Mouse (Mus musculus) sigmoid colon, adult 10 weeks (tissue): ENCODE measurements around the gene Dut. TPM values are rescaled to one million over a fixed set of nuclear protein-coding genes. Genes with fewer than 3 reads are reported as not detected.

ENCODE experiments used
- polyA plus RNA-seq: library from polyadenylated mRNA; stranded (reverse); fragments of 350-450 nt; fragmentation: Illumina TruSeq; extraction: RNeasy Lipid Tissue Mini Kit (QIAGEN cat#74804); gene quantifications from one replicate; pipeline ENCODE4 v1.2.3, GENCODE M21; 2014; ENCODE audit warnings: low read depth, low replicate concordance

The Dut gene
- polyA plus RNA-seq: 17.7 TPM

DNA sequence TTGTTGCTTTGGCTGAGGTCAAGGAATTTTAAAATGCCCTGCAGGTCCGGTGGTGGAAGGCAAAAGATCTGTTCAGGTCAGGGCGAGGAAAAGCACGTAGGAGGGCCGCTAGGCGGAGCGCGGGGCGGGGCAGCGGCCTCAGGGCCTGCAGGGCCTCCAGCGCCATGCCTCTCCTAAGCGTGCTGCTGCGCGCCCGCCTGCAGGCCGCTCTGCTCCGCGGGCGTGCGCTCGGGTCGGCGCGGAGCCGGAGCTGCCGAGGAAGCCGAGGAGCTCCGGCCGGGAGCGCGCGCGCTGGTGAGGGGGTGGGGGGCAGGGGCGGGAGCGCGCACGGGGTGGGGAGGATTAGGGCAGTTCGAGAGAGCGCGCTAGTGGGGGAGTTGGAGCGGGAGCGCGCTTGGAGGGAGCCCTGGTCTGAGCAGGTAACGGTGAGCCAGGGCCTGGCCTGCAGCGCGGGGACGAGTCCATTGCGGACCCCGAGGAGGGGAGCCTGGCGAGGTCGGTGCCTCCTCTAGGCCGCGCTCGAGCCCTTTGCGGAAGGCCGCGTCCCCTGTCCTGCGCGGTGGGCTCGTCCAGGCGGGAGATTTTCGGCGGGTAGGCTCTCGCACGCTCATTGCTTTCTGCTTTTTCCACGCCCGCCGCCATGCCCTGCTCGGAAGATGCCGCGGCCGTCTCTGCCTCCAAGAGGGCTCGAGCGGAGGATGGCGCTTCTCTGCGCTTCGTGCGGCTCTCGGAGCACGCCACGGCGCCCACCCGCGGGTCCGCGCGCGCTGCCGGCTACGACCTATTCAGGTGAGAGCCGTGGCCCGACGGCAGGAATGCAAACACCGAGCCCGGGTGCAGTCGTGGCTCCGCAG lies at the start of gene Dut:
TSS of gene Dut (plus strand) at position 83 of the 854 bp plus-strand sequence.

Other genes starting within 250 kb of the Dut start
- gene Slc24a5, start 179.1 kb upstream of the Dut start, polyA plus RNA-seq: 0.57 TPM
- 45.9 TPM for gene Myef2, start 123.5 kb upstream of the Dut start, polyA plus RNA-seq
- not detected for gene Ctxn2, start 110.5 kb upstream of the Dut start, polyA plus RNA-seq
- gene Slc12a1, start 94.7 kb upstream of the Dut start, polyA plus RNA-seq: not detected